Mouse (Mus musculus): Measurements from ENCODE around the gene Cplx1.

DNA sequence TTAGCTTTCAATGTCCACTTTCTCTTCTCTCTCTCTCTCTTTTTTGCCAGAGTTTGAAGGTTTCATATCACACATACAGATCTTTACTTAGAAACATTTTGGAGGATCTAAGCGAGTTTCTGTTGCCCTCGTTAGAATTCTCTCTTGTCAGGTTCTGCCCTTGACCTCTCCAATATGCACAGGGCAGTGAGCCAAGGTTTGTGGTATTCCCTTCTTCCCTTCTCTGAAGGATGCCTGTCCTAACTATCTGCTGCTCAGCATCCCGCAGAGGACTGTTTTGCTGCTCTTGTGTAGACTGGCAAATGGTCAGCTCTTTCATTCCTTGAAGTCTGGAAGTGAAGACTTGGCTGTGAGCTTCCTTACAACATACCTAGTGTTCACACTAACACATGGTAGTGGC is 14.5 kb upstream of the Cplx1 start:
- no peak for TF ChIP-seq CTCF (IDR thresholded peaks at IDR 0.05; ENCODE audit: low read depth, low read length)
- no peak for TF ChIP-seq POLR2A (IDR thresholded peaks at IDR 0.05; ENCODE audit: insufficient read depth, low read length)
